Mouse (Mus musculus): ENCODE results near the gene Klf11. TPM values are rescaled to one million over a fixed set of nuclear protein-coding genes. Genes with fewer than 3 reads are reported as not detected.

Gene Klf11
- polyA plus RNA-seq, 1 experiment from 2014 or later: 8.7 TPM

- no peak overlapping the region for H3K4me3 ChIP-seq (ENCODE audit: low read depth, low read length)
- DNase-seq (ENCODE audit: low spot score) (no peak), ATAC-seq (replicated peaks; ENCODE audit: low FRiP score) (no peak)
- H3K27me3 ChIP-seq (replicated peaks; ENCODE audit: control insufficient read depth, insufficient read depth, low read length): no peaks in the 10 kb centered on the region
- H3K27ac ChIP-seq (ENCODE audit: low read depth, low read length): no peak overlapping the region
- 92% methylated on average over 9 of the region's 9 CpGs for WGBS
- no peaks in the 10 kb centered on the region for H3K9me3 ChIP-seq (ENCODE audit: control insufficient read depth, low read length)
- peaks cover 34% of the 10 kb centered on the region for H3K36me3 ChIP-seq (ENCODE audit: control insufficient read depth, insufficient read depth, low read length)
- H3K4me1 ChIP-seq (replicated peaks; ENCODE audit: control insufficient read depth, insufficient read depth, low read length): peaks cover 19% of the 10 kb centered on the region
- no peak overlapping the region for H3K9ac ChIP-seq (ENCODE audit: low read depth, low read length)
- H3K4me2 ChIP-seq: no peak overlapping the region
These were observed 8.8 kb downstream of the Klf11 start for GRCm38 (mm10) chr12:24659923-24660322.

GRCm38 (mm10) chr12:24661100-24661499 lies 10.0 kb downstream of the Klf11 start:
- DNase-seq (ENCODE audit: low spot score): no peak
- Histone ChIP-seq H3K9me3 (ENCODE audit: control insufficient read depth, low read length) (no peaks in the 10 kb centered on the region), H3K27me3 (replicated peaks; ENCODE audit: control insufficient read depth, insufficient read depth, low read length) (no peaks in the 10 kb centered on the region), H3K9ac (ENCODE audit: low read depth, low read length) (no peak overlapping the region), H3K4me3 (ENCODE audit: low read depth, low read length) (no peak overlapping the region), H3K4me1 (replicated peaks; ENCODE audit: control insufficient read depth, insufficient read depth, low read length) (peaks cover 18% of the 10 kb centered on the region), H3K36me3 (ENCODE audit: control insufficient read depth, insufficient read depth, low read length) (peaks cover 27% of the 10 kb centered on the region), H3K27ac (ENCODE audit: low read depth, low read length) (no peak overlapping the region), H3K4me2 (no peak overlapping the region)
- no peak for ATAC-seq (replicated peaks; ENCODE audit: low FRiP score)
- WGBS: 74% methylated on average over 4 of the region's 4 CpGs

- Histone ChIP-seq H3K4me2 (no peak overlapping the region), H3K9ac (ENCODE audit: low read depth, low read length) (no peak overlapping the region), H3K9me3 (ENCODE audit: control insufficient read depth, low read length) (no peaks in the 10 kb centered on the region), H3K27me3 (replicated peaks; ENCODE audit: control insufficient read depth, insufficient read depth, low read length) (no peaks in the 10 kb centered on the region), H3K36me3 (ENCODE audit: control insufficient read depth, insufficient read depth, low read length) (peaks cover 18% of the 10 kb centered on the region), H3K4me3 (ENCODE audit: low read depth, low read length) (no peak overlapping the region), H3K27ac (ENCODE audit: low read depth, low read length) (no peak overlapping the region), H3K4me1 (replicated peaks; ENCODE audit: control insufficient read depth, insufficient read depth, low read length) (peaks cover 13% of the 10 kb centered on the region)
- ATAC-seq (replicated peaks; ENCODE audit: low FRiP score) (no peak), DNase-seq (ENCODE audit: low spot score) (no peak)
- 88% methylated on average over 5 of the region's 5 CpGs for WGBS
These were observed 11.1 kb downstream of the Klf11 start for GRCm38 (mm10) chr12:24662131-24662530.

GRCm38 (mm10) chr12:24680096-24680491 lies 29.0 kb downstream of the Klf11 start:
- Histone ChIP-seq H3K4me1 (replicated peaks; ENCODE audit: control insufficient read depth, insufficient read depth, low read length) (peaks cover 9% of the 10 kb centered on the region), H3K36me3 (ENCODE audit: control insufficient read depth, insufficient read depth, low read length) (no peaks in the 10 kb centered on the region), H3K4me2 (peak overlapping the region; percentile 70), H3K27me3 (replicated peaks; ENCODE audit: control insufficient read depth, insufficient read depth, low read length) (peaks cover 46% of the 10 kb centered on the region), H3K9me3 (ENCODE audit: control insufficient read depth, low read length) (no peaks in the 10 kb centered on the region), H3K27ac (ENCODE audit: low read depth, low read length) (no peak overlapping the region), H3K9ac (ENCODE audit: low read depth, low read length) (no peak overlapping the region), H3K4me3 (ENCODE audit: low read depth, low read length) (peak overlapping the region; percentile 55)
- 13% methylated on average over 9 of the region's 9 CpGs for WGBS
- no peak for DNase-seq (ENCODE audit: low spot score)
- ATAC-seq (replicated peaks; ENCODE audit: low FRiP score): no peak

- H3K27me3 ChIP-seq (replicated peaks; ENCODE audit: control insufficient read depth, insufficient read depth, low read length): peaks cover 46% of the 10 kb centered on the region
- DNase-seq (ENCODE audit: low spot score): no peak
- peak overlapping the region; percentile 70 for H3K4me2 ChIP-seq
- no peak for ATAC-seq (replicated peaks; ENCODE audit: low FRiP score)
- no peaks in the 10 kb centered on the region for H3K9me3 ChIP-seq (ENCODE audit: control insufficient read depth, low read length)
- WGBS: 3% methylated on average over 52 of the region's 61 CpGs
- peak overlapping the region; percentile 55 for H3K4me3 ChIP-seq (ENCODE audit: low read depth, low read length)
- H3K27ac ChIP-seq (ENCODE audit: low read depth, low read length): no peak overlapping the region
- H3K36me3 ChIP-seq (ENCODE audit: control insufficient read depth, insufficient read depth, low read length): no peaks in the 10 kb centered on the region
- peak overlapping the region; percentile 6; the same call in 1 of the 2 replicates for H3K9ac ChIP-seq (ENCODE audit: low read depth, low read length)
- peaks cover 9% of the 10 kb centered on the region for H3K4me1 ChIP-seq (replicated peaks; ENCODE audit: control insufficient read depth, insufficient read depth, low read length)
These were observed 29.6 kb downstream of the Klf11 start for GRCm38 (mm10) chr12:24680492-24681285.

- ATAC-seq (replicated peaks; ENCODE audit: low FRiP score): no peak
- Histone ChIP-seq H3K4me2 (peak within 1 kb of the TSS; percentile 70), H3K36me3 (ENCODE audit: control insufficient read depth, insufficient read depth, low read length) (no peaks in the 10 kb centered on the region), H3K4me1 (replicated peaks; ENCODE audit: control insufficient read depth, insufficient read depth, low read length) (peaks cover 9% of the 10 kb centered on the region), H3K27me3 (replicated peaks; ENCODE audit: control insufficient read depth, insufficient read depth, low read length) (peaks cover 48% of the 10 kb centered on the region), H3K9me3 (ENCODE audit: control insufficient read depth, low read length) (no peaks in the 10 kb centered on the region), H3K4me3 (ENCODE audit: low read depth, low read length) (peak within 1 kb of the TSS; percentile 55), H3K27ac (ENCODE audit: low read depth, low read length) (no peak within 1 kb of the TSS), H3K9ac (ENCODE audit: low read depth, low read length) (peak within 1 kb of the TSS; percentile 6; the same call in 1 of the 2 replicates)
- WGBS: 4% methylated on average over 20 of the region's 20 CpGs
- no peak for DNase-seq (ENCODE audit: low spot score)
These were observed 30.4 kb downstream of the Klf11 start, which contains the start of gene Cys1 for GRCm38 (mm10) chr12:24681286-24682023. TSS of gene Cys1 (minus strand) at chr12:24681813.

GRCm38 (mm10) chr12:24682563-24682962 lies 31.5 kb downstream of the Klf11 start:
- ATAC-seq (replicated peaks; ENCODE audit: low FRiP score) (no peak), DNase-seq (ENCODE audit: low spot score) (no peak)
- Histone ChIP-seq H3K27me3 (replicated peaks; ENCODE audit: control insufficient read depth, insufficient read depth, low read length) (peaks cover 48% of the 10 kb centered on the region), H3K4me3 (ENCODE audit: low read depth, low read length) (no peak overlapping the region), H3K27ac (ENCODE audit: low read depth, low read length) (no peak overlapping the region), H3K9me3 (ENCODE audit: control insufficient read depth, low read length) (no peaks in the 10 kb centered on the region), H3K4me2 (no peak overlapping the region), H3K36me3 (ENCODE audit: control insufficient read depth, insufficient read depth, low read length) (no peaks in the 10 kb centered on the region), H3K4me1 (replicated peaks; ENCODE audit: control insufficient read depth, insufficient read depth, low read length) (peaks cover 9% of the 10 kb centered on the region), H3K9ac (ENCODE audit: low read depth, low read length) (no peak overlapping the region)
- WGBS: 55% methylated on average over 8 of the region's 8 CpGs

- no peak for ATAC-seq (replicated peaks; ENCODE audit: low FRiP score)
- Histone ChIP-seq H3K9me3 (ENCODE audit: control insufficient read depth, low read length) (no peaks in the 10 kb centered on the region), H3K27ac (ENCODE audit: low read depth, low read length) (no peak overlapping the region), H3K4me3 (ENCODE audit: low read depth, low read length) (no peak overlapping the region), H3K36me3 (ENCODE audit: control insufficient read depth, insufficient read depth, low read length) (no peaks in the 10 kb centered on the region), H3K27me3 (replicated peaks; ENCODE audit: control insufficient read depth, insufficient read depth, low read length) (peaks cover 48% of the 10 kb centered on the region), H3K9ac (ENCODE audit: low read depth, low read length) (no peak overlapping the region), H3K4me1 (replicated peaks; ENCODE audit: control insufficient read depth, insufficient read depth, low read length) (peaks cover 9% of the 10 kb centered on the region), H3K4me2 (no peak overlapping the region)
- 64% methylated on average over 7 of the region's 7 CpGs for WGBS
- DNase-seq (ENCODE audit: low spot score): no peak
These were observed 32.4 kb downstream of the Klf11 start for GRCm38 (mm10) chr12:24683461-24683860.
